Mouse (Mus musculus): ENCODE data around the gene S100a2. TPM values are rescaled to one million over a fixed set of nuclear protein-coding genes. Genes with fewer than 3 reads are reported as not detected.
A peak's percentile ranks its signal among the peaks of the same experiment; 100 is the strongest.

Gene S100a2
- polyA plus RNA-seq, 1 experiment from 2014 or later, result not detected

DNA sequence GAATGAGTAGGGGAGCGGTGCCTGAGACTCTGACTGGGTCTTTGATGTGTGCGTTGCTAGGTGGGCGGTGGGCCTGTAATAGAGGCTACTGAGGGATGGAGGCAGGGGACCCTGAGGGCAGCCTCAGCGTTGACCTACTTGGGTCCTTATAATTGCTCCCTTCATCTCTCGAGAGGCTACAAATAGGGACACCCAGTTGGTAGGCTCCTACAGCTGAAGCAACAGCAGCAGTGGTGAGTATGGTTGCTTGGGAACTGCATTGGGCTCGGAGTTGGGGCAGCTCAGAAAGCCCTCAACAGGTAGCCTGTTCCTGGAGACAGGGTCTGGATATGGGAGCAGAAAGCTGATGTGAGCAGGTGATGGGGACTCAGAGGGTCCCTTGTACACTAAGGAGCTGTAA, 10.0 kb downstream of the S100a2 start:
- no peak overlapping the region for H3K4me2 ChIP-seq
- H3K27ac ChIP-seq (ENCODE audit: low read depth, low read length), result no peak overlapping the region
- 70% methylated on average over 6 of the region's 6 CpGs for WGBS (ENCODE audit: insufficient replicate concordance)
- no peaks in the 10 kb centered on the region for H3K27me3 ChIP-seq (ENCODE audit: control insufficient read depth, insufficient read depth, low read length)
- no peak overlapping the region for H3K4me3 ChIP-seq (ENCODE audit: low read depth, low read length)
- H3K9ac ChIP-seq (ENCODE audit: low read depth, low read length), result no peak overlapping the region
- no peak for ATAC-seq (replicated peaks; ENCODE audit: insufficient number of reproducible peaks, low FRiP score, low TSS enrichment)
- peaks cover 5% of the 10 kb centered on the region; the same call in 1 of the 2 replicates for H3K4me1 ChIP-seq (ENCODE audit: control insufficient read depth, insufficient read depth, low read length)
- no peaks in the 10 kb centered on the region for H3K9me3 ChIP-seq (replicated peaks; ENCODE audit: control insufficient read depth, low read length)
- H3K36me3 ChIP-seq (ENCODE audit: control insufficient read depth, insufficient read depth, low read length), result no peaks in the 10 kb centered on the region

DNA sequence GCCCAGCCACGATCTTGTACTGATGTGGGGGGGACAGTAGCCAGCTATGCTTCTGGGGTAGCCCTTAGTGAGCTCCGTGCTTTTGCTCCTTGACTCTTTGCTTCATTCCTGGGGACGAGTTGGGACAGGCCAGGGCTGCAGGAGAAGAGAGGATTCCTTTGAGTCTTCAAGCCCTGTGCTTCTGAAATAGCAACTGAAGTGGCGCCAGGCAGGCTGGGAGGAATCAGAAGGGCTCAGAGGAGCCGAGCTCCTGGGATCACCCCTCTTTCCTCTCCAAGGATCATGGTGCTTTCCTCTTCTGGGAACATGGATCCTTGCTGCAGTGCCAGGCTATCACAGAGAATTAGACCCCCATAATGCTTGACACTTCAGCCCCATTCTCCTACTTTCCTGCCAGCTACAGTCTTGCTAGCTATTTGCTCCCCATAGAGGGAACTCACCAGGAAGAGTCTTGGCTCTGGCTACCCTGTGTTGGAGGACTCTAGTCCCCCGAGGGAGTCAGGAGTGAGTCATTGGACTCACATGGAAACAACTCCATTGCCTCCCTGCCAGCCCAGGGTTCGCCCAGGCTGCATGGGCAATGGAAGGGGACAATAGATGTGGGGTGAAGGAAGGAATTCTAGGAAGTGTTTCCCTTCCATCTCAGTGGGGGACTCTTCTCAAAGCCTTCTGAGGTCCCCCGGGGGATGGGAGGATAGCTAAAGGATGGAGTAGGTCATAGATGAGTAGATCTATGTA, 10.6 kb downstream of the S100a2 start:
- ATAC-seq (replicated peaks; ENCODE audit: insufficient number of reproducible peaks, low FRiP score, low TSS enrichment), result no peak
- Histone ChIP-seq H3K9me3 (replicated peaks; ENCODE audit: control insufficient read depth, low read length) (no peaks in the 10 kb centered on the region), H3K36me3 (ENCODE audit: control insufficient read depth, insufficient read depth, low read length) (no peaks in the 10 kb centered on the region), H3K4me2 (no peak overlapping the region), H3K9ac (ENCODE audit: low read depth, low read length) (no peak overlapping the region), H3K4me3 (ENCODE audit: low read depth, low read length) (no peak overlapping the region), H3K27me3 (ENCODE audit: control insufficient read depth, insufficient read depth, low read length) (no peaks in the 10 kb centered on the region), H3K4me1 (ENCODE audit: control insufficient read depth, insufficient read depth, low read length) (peaks cover 5% of the 10 kb centered on the region; the same call in 1 of the 2 replicates), H3K27ac (ENCODE audit: low read depth, low read length) (no peak overlapping the region)
- 64% methylated on average over 8 of the region's 8 CpGs for WGBS (ENCODE audit: insufficient replicate concordance)

- H3K4me2 ChIP-seq, result no peak within 1 kb of the TSS
- H3K9me3 ChIP-seq (replicated peaks; ENCODE audit: control insufficient read depth, low read length), result no peaks in the 10 kb centered on the region
- H3K4me3 ChIP-seq (ENCODE audit: low read depth, low read length), result no peak within 1 kb of the TSS
- H3K27ac ChIP-seq (ENCODE audit: low read depth, low read length), result no peak within 1 kb of the TSS
- no peaks in the 10 kb centered on the region for H3K36me3 ChIP-seq (ENCODE audit: control insufficient read depth, insufficient read depth, low read length)
- peaks cover 5% of the 10 kb centered on the region; the same call in 1 of the 2 replicates for H3K4me1 ChIP-seq (ENCODE audit: control insufficient read depth, insufficient read depth, low read length)
- no peak within 1 kb of the TSS for H3K9ac ChIP-seq (ENCODE audit: low read depth, low read length)
- WGBS (ENCODE audit: insufficient replicate concordance), result 70% methylated on average over 11 of the region's 11 CpGs
- H3K27me3 ChIP-seq (ENCODE audit: control insufficient read depth, insufficient read depth, low read length), result no peaks in the 10 kb centered on the region
- no peak for ATAC-seq (replicated peaks; ENCODE audit: insufficient number of reproducible peaks, low FRiP score, low TSS enrichment)
These were observed 11.6 kb downstream of the S100a2 start, which contains the start of gene Gm42674 for GRCm38 (mm10) chr3:90601486-90602110. Gene Gm42674 (plus strand): TSS chr3:90601904.

- H3K4me3 ChIP-seq (ENCODE audit: low read depth, low read length), result no peak within 1 kb of the TSS
- WGBS (ENCODE audit: insufficient replicate concordance), result 48% methylated on average over 3 of the region's 3 CpGs
- no peaks in the 10 kb centered on the region for H3K36me3 ChIP-seq (ENCODE audit: control insufficient read depth, insufficient read depth, low read length)
- ATAC-seq (replicated peaks; ENCODE audit: insufficient number of reproducible peaks, low FRiP score, low TSS enrichment), result no peak
- H3K27ac ChIP-seq (ENCODE audit: low read depth, low read length), result no peak within 1 kb of the TSS
- H3K4me1 ChIP-seq (ENCODE audit: control insufficient read depth, insufficient read depth, low read length), result peaks cover 5% of the 10 kb centered on the region; the same call in 1 of the 2 replicates
- 0 out of 2 replicates have a peak, but pooled peaks cover 3% of the 10 kb centered on the region for H3K27me3 ChIP-seq (ENCODE audit: control insufficient read depth, insufficient read depth, low read length)
- H3K9ac ChIP-seq (ENCODE audit: low read depth, low read length), result no peak within 1 kb of the TSS
- H3K4me2 ChIP-seq, result no peak within 1 kb of the TSS
- no peaks in the 10 kb centered on the region for H3K9me3 ChIP-seq (replicated peaks; ENCODE audit: control insufficient read depth, low read length)
These were observed 13.6 kb downstream of the S100a2 start, which contains the start of gene S100a4 for GRCm38 (mm10) chr3:90603623-90604022. Gene S100a4 (plus strand): TSS chr3:90603771.

GRCm38 (mm10) chr3:90604416-90604815, 14.4 kb downstream of the S100a2 start:
- ATAC-seq (replicated peaks; ENCODE audit: insufficient number of reproducible peaks, low FRiP score, low TSS enrichment), result 0 out of 2 replicates have a peak, but pooled peaks have one; percentile 19
- Histone ChIP-seq H3K27me3 (ENCODE audit: control insufficient read depth, insufficient read depth, low read length) (0 out of 2 replicates have a peak, but pooled peaks cover 3% of the 10 kb centered on the region), H3K9me3 (replicated peaks; ENCODE audit: control insufficient read depth, low read length) (no peaks in the 10 kb centered on the region), H3K27ac (ENCODE audit: low read depth, low read length) (no peak overlapping the region), H3K36me3 (ENCODE audit: control insufficient read depth, insufficient read depth, low read length) (no peaks in the 10 kb centered on the region), H3K4me2 (no peak overlapping the region), H3K4me3 (ENCODE audit: low read depth, low read length) (no peak overlapping the region), H3K4me1 (ENCODE audit: control insufficient read depth, insufficient read depth, low read length) (peaks cover 5% of the 10 kb centered on the region; the same call in 1 of the 2 replicates), H3K9ac (ENCODE audit: low read depth, low read length) (no peak overlapping the region)
- WGBS (ENCODE audit: insufficient replicate concordance), result 48% methylated on average over 4 of the region's 4 CpGs

DNA sequence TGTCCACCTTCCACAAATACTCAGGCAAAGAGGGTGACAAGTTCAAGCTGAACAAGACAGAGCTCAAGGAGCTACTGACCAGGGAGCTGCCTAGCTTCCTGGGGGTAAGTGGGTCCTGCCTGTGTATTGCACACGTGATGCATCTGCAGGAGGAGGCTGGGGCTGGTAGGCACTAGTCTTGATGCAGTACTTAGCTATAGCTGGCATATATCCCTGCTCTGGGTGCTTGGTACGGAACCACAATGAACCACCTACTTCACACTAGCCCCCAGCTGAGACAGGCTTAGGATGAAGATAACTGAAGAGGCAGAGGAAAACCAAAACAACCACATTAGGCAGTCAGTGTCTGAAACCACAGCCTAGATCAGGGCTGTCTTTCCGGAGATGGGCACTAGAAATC, 15.0 kb downstream of the S100a2 start:
- 76% methylated on average over 3 of the region's 3 CpGs for WGBS (ENCODE audit: insufficient replicate concordance)
- ATAC-seq (replicated peaks; ENCODE audit: insufficient number of reproducible peaks, low FRiP score, low TSS enrichment), result no peak
- peaks cover 5% of the 10 kb centered on the region; the same call in 1 of the 2 replicates for H3K4me1 ChIP-seq (ENCODE audit: control insufficient read depth, insufficient read depth, low read length)
- H3K36me3 ChIP-seq (ENCODE audit: control insufficient read depth, insufficient read depth, low read length), result no peaks in the 10 kb centered on the region
- H3K4me2 ChIP-seq, result no peak overlapping the region
- no peak overlapping the region for H3K9ac ChIP-seq (ENCODE audit: low read depth, low read length)
- 0 out of 2 replicates have a peak, but pooled peaks cover 3% of the 10 kb centered on the region for H3K27me3 ChIP-seq (ENCODE audit: control insufficient read depth, insufficient read depth, low read length)
- H3K9me3 ChIP-seq (replicated peaks; ENCODE audit: control insufficient read depth, low read length), result no peaks in the 10 kb centered on the region
- no peak overlapping the region for H3K27ac ChIP-seq (ENCODE audit: low read depth, low read length)
- H3K4me3 ChIP-seq (ENCODE audit: low read depth, low read length), result no peak overlapping the region

DNA sequence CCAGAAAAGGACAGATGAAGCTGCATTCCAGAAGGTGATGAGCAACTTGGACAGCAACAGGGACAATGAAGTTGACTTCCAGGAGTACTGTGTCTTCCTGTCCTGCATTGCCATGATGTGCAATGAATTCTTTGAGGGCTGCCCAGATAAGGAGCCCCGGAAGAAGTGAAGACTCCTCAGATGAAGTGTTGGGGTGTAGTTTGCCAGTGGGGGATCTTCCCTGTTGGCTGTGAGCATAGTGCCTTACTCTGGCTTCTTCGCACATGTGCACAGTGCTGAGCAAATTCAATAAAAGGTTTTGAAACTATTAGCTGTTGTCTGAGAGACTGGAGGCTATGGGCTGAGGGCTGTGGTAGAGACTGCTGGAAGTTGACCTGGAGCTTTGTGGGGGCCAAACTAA, 15.7 kb downstream of the S100a2 start:
- 84% methylated on average over 2 of the region's 2 CpGs for WGBS (ENCODE audit: insufficient replicate concordance)
- peaks cover 5% of the 10 kb centered on the region; the same call in 1 of the 2 replicates for H3K4me1 ChIP-seq (ENCODE audit: control insufficient read depth, insufficient read depth, low read length)
- no peak overlapping the region for H3K4me3 ChIP-seq (ENCODE audit: low read depth, low read length)
- 0 out of 2 replicates have a peak, but pooled peaks cover 3% of the 10 kb centered on the region for H3K27me3 ChIP-seq (ENCODE audit: control insufficient read depth, insufficient read depth, low read length)
- no peak overlapping the region for H3K9ac ChIP-seq (ENCODE audit: low read depth, low read length)
- no peak overlapping the region for H3K4me2 ChIP-seq
- H3K36me3 ChIP-seq (ENCODE audit: control insufficient read depth, insufficient read depth, low read length), result no peaks in the 10 kb centered on the region
- H3K27ac ChIP-seq (ENCODE audit: low read depth, low read length), result no peak overlapping the region
- no peaks in the 10 kb centered on the region for H3K9me3 ChIP-seq (replicated peaks; ENCODE audit: control insufficient read depth, low read length)
- no peak for ATAC-seq (replicated peaks; ENCODE audit: insufficient number of reproducible peaks, low FRiP score, low TSS enrichment)

DNA sequence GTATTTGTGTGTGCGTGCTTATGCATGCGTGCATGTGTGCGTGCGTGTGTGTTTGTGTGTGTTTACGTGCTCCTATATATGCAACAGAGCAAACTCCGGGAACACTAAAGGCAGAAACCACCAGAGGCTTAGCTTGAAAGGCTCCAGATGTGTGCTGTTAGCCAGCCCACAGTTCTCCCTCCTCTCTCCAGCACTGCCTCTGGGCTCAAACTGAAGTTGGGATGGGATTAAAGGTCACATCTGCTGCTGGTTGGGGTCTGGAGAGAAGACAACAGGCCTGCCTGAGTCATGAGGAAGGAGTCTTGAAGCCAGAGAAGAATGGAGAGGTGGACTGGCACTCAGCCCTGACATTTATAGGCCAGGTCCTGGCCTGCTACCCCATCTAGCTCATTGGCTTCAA, 16.1 kb downstream of the S100a2 start:
- Histone ChIP-seq H3K9ac (ENCODE audit: low read depth, low read length) (no peak overlapping the region), H3K9me3 (replicated peaks; ENCODE audit: control insufficient read depth, low read length) (no peaks in the 10 kb centered on the region), H3K36me3 (ENCODE audit: control insufficient read depth, insufficient read depth, low read length) (no peaks in the 10 kb centered on the region), H3K4me1 (ENCODE audit: control insufficient read depth, insufficient read depth, low read length) (peaks cover 5% of the 10 kb centered on the region; the same call in 1 of the 2 replicates), H3K27ac (ENCODE audit: low read depth, low read length) (no peak overlapping the region), H3K4me2 (no peak overlapping the region), H3K4me3 (ENCODE audit: low read depth, low read length) (no peak overlapping the region), H3K27me3 (ENCODE audit: control insufficient read depth, insufficient read depth, low read length) (0 out of 2 replicates have a peak, but pooled peaks cover 3% of the 10 kb centered on the region)
- 91% methylated on average over 6 of the region's 6 CpGs for WGBS (ENCODE audit: insufficient replicate concordance)
- ATAC-seq (replicated peaks; ENCODE audit: insufficient number of reproducible peaks, low FRiP score, low TSS enrichment), result no peak

Data from heart, embryonic 11.5 days (tissue).